Mouse (Mus musculus) A20 (cell line): ENCODE data around the gene Glo1.

Source experiments
- DNase-seq: peaks from one replicate; pipeline ENCODE4 v3.0.0-alpha.2; 2011; ENCODE audit warnings: low read depth, low spot score

The Glo1 gene

GRCm38 (mm10) chr17:30539098-30539497 lies 87.6 kb downstream of the Glo1 start:
- DNase-seq, result no peak

GRCm38 (mm10) chr17:30536651-30537050 lies 90.0 kb downstream of the Glo1 start:
- no peak for DNase-seq
